Comparison of ENCODE assay signal across 9 mouse cellular contexts in the genomic region with DNA sequence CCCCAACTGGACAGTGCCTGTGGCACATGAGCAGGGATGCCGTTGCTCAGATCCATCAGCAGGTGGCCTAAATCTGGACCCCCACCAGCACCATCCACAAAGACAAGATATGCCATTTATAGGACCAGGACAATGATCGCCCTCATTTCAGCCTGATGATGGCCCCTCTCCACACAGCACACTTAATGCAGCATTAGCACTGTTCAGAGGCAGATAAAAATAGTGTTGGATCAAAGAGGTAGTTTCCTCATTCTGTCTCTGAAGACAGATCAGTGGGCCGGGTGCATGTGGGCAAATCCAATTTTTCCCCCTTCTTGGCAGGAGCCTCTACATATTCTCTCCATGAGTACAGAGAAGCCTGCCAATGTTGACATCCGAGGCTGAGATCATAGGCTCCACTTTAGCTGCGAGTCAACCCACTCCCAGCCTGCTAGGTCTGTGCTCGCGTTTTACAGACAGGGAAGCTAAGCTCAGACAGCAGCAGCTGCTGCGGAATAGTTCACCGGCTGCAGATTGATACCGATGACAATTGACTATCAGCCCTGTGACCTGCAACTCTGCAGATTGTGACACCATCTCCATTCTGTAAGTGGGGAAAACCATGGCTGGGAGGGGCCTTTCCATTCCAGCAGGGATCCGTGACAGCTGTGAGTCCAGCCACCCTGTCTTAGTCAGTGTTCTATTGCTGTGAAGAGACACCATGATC.
DNase-seq lines count a peak whose midpoint lies in the region; TF ChIP-seq lines count a peak whose summit lies in the region.
"Had no signal": no experiment of that assay in that cellular context is flagged by ENCODE, and none has a peak within 500 bp of the region (broad histone marks: within the 10 kb centered on the region; RNA-seq: fewer than 3 reads in every experiment).

No protein-coding gene starts in this region.

- H3K4me3 ChIP-seq in cerebellum, adult 2 months (replicated peaks; ENCODE audit: insufficient read depth, low read depth, low read length) = peak overlapping the region; percentile 7
- H3K4me3 ChIP-seq: neural tube, embryonic 13.5 days had no signal

- peaks cover 22% of the 10 kb centered on the region for H3K4me1 ChIP-seq in cerebellum, adult 2 months (ENCODE audit: control insufficient read depth, insufficient read depth, low read length)

- WGBS in cerebellum, adult 2 months = 12% methylated on average over 11 of the region's 11 CpGs

- peak overlapping the region; percentile 29 for H3K27ac ChIP-seq in cerebellum, adult 2 months (ENCODE audit: insufficient read depth, low read length)
- H3K27ac ChIP-seq: neural tube, embryonic 13.5 days had no signal

- peak; percentile 29 for DNase-seq in 3T3-L1 (ENCODE audit: low read depth, low spot score)
- DNase-seq in cerebellum, adult 2 months = peak; percentile 58 to 78
- peak; percentile 25 to 47 for DNase-seq in gastrocnemius, postnatal 36 days
- peak; percentile 82 for DNase-seq in layer of hippocampus, adult 9-10 months (ENCODE audit: low spot score)
- DNase-seq in lung, postnatal 25 days (ENCODE audit: low spot score) = peak; percentile 26
- no peak for DNase-seq in adrenal gland, adult 18-20 months (ENCODE audit: low spot score in 2 of 2)
- no peak for DNase-seq in kidney, postnatal 10 days
- no peak for DNase-seq in adipocyte (ENCODE audit: low spot score)

- TF ChIP-seq CTCF in cerebellum, adult 2 months (IDR thresholded peaks at IDR 0.05; ENCODE audit: borderline replicate concordance, insufficient read depth, low read depth, low read length) = peak; percentile 27; the same call in 1 of the 2 replicates

- intact Hi-C loops in gastrocnemius, postnatal 36 days (cut with DNase I) = loop anchor here (10.0 kb wide), 1 partner anchor 255 kb away; no protein-coding TSS in a partner anchor

- TF ChIP-seq POLR2A in cerebellum, adult 2 months (IDR thresholded peaks at IDR 0.05; ENCODE audit: borderline replicate concordance, insufficient read depth, low read length) = no peak

- no peaks in the 10 kb centered on the region for H3K27me3 ChIP-seq in cerebellum, adult 2 months (ENCODE audit: control insufficient read depth, insufficient read depth, low read length)
- H3K27me3 ChIP-seq: neural tube, embryonic 13.5 days had no signal

Comparison
In these comparisons a context has a peak if more than half of its experiments do, and no peak if none do; other contexts are left out.
1. DNase-seq: peak in 3T3-L1 (single experiment), cerebellum, adult 2 months (2 of 2), gastrocnemius, postnatal 36 days (2 of 2), layer of hippocampus, adult 9-10 months (single experiment) and lung, postnatal 25 days (single experiment); none in adrenal gland, adult 18-20 months (0 of 2), kidney, postnatal 10 days (single experiment) and adipocyte (single experiment).